Mouse (Mus musculus) testis, adult 2 months (tissue): ENCODE data around the gene Pde4d. TPM values are rescaled to one million over a fixed set of nuclear protein-coding genes. Genes with fewer than 3 reads are reported as not detected.

Experiments
- H3K27ac ChIP-seq: fragments of 200-500 bp; 2 replicates; pipeline ENCODE4 v1.5.1; 2012; ENCODE audit warnings: low read depth, low read length; ENCODE audit not compliant: control insufficient read depth, insufficient read depth
- H3K27me3 ChIP-seq: fragments of 200-500 bp; 2 replicates; pipeline ENCODE4 v1.6.1; 2012; ENCODE audit warnings: mild to moderate bottlenecking, low read length, moderate library complexity; ENCODE audit not compliant: control insufficient read depth, insufficient read depth
- H3K36me3 ChIP-seq: fragments of 200-500 bp; 2 replicates; pipeline ENCODE4 v1.6.1; 2012; ENCODE audit warnings: mild to moderate bottlenecking, low read length; ENCODE audit not compliant: control insufficient read depth, insufficient read depth
- H3K4me1 ChIP-seq: fragments of 200-500 bp; 2 replicates; pipeline ENCODE4 v1.6.1; 2012; ENCODE audit warnings: low read length; ENCODE audit not compliant: control insufficient read depth, insufficient read depth
- H3K4me3 ChIP-seq: fragments of 200-500 bp; 2 replicates; pipeline ENCODE4 v1.5.1; 2012; ENCODE audit warnings: low read depth, mild to moderate bottlenecking, low read length, moderate library complexity, mixed read lengths; ENCODE audit not compliant: control insufficient read depth
- CTCF ChIP-seq: fragments of 200-500 bp; IDR thresholded peaks from 2 replicates; pipeline ENCODE4 v1.5.1; 2012; ENCODE audit warnings: low read depth, mild to moderate bottlenecking, inconsistent platforms, low read length, moderate library complexity; ENCODE audit not compliant: control insufficient read depth, insufficient read depth, insufficient replicate concordance
- POLR2A ChIP-seq: fragments of 200-500 bp; IDR thresholded peaks from 2 replicates; pipeline ENCODE4 v1.6.1; 2012; ENCODE audit warnings: low read depth, mild to moderate bottlenecking, inconsistent platforms, low read length, moderate library complexity; ENCODE audit not compliant: control insufficient read depth
- polyA plus RNA-seq: library from polyadenylated mRNA; depleted of rRNA; stranded (reverse); fragments of >200 nt; gene quantifications from 2 replicates; pipeline ENCODE4 v1.2.3, GENCODE M21; 2012

Gene Pde4d
- polyA plus RNA-seq, 1 experiment, result 2.1 TPM

GRCm38 (mm10) chr13:109212788-109213473 lies 763.2 kb downstream of the Pde4d start:
- Histone ChIP-seq H3K27ac (no peak overlapping the region), H3K4me3 (peak overlapping the region; percentile 36), H3K36me3 (no peaks in the 10 kb centered on the region), H3K4me1 (peaks cover 5% of the 10 kb centered on the region), H3K27me3 (no peaks in the 10 kb centered on the region)
- TF ChIP-seq POLR2A, result no peak
- no peak for TF ChIP-seq CTCF

GRCm38 (mm10) chr13:109219019-109219725 lies 769.4 kb downstream of the Pde4d start:
- Histone ChIP-seq H3K27ac (no peak overlapping the region), H3K4me1 (no peaks in the 10 kb centered on the region; the same call in 1 of the 2 replicates), H3K27me3 (no peaks in the 10 kb centered on the region), H3K36me3 (no peaks in the 10 kb centered on the region), H3K4me3 (no peak overlapping the region)
- no peak for TF ChIP-seq POLR2A
- TF ChIP-seq CTCF, result no peak

DNA sequence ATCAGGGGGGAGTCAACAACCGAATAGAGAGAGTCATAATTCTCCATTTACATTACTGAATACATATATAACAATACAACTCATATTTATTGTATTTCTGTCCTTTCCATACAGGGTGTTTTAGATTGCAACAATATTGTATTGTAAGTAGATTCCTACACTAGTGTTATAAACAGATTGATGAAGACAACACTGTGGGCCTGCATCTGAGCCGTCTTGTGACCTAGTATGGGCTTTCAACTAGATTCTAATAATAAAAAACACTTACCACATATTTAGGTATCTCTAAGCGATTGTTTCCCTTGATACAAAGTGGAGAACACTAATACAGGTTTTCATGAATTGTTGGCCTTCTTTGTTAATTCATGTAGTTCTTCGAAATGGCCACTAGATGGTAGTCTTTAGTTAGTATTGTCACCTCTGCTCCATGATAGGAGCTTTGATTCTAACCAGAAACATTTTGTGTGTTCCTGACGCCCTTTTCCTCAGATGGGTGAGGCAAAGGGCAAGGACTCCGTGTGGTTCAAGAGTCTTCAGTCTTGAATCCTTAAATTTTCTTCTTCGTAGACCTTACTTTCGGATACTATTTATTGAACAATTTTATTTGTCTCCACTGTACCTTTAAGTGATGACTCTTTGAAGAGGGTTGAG lies 779.3 kb downstream of the Pde4d start:
- Histone ChIP-seq H3K36me3 (no peaks in the 10 kb centered on the region), H3K27ac (no peak overlapping the region), H3K4me1 (peaks cover 5% of the 10 kb centered on the region; the same call in 1 of the 2 replicates), H3K27me3 (no peaks in the 10 kb centered on the region), H3K4me3 (peak overlapping the region; percentile 74; the same call in 1 of the 2 replicates)
- peak; percentile 16; the same call in 1 of the 2 replicates for TF ChIP-seq CTCF
- no peak for TF ChIP-seq POLR2A

- Histone ChIP-seq H3K4me1 (peaks cover 5% of the 10 kb centered on the region; the same call in 1 of the 2 replicates), H3K27ac (no peak overlapping the region), H3K27me3 (no peaks in the 10 kb centered on the region), H3K36me3 (no peaks in the 10 kb centered on the region), H3K4me3 (peak overlapping the region; percentile 74)
- TF ChIP-seq POLR2A, result no peak
- no peak for TF ChIP-seq CTCF
Observed at GRCm38 (mm10) chr13:109229618-109230334, 780.0 kb downstream of the Pde4d start.

DNA sequence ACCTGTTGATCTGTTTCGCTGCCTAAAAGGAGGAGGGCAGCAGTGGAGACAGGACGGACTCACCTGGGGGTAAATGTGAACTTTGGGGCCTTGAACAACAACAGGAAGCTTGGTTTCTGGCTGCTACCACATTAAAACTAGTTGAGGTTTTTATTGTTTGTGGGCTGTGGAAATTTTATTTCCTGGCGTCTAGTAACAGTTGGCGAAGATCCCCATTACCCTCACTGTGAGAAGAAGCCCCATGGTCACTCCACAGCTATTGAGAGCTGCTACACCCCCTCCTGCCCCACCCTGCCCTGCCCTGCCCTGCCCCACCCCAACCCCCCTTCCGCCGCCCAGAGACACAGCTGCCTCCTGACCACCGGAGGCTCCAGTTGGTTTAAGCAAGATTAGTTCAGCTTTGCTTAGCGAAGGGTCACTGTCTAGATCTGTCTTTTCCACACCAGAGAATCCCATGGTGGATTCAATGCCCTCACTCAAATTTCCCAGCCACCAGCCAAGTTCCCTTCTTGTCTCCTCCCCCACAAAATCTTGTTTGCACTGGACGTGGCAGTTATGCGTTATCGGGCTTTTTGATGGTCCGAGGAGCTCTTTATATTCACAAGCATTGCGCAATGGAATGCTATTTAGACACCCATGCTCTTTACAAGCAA lies 780.7 kb downstream of the Pde4d start:
- Histone ChIP-seq H3K27me3 (no peaks in the 10 kb centered on the region), H3K4me1 (peaks cover 5% of the 10 kb centered on the region; the same call in 1 of the 2 replicates), H3K27ac (no peak overlapping the region), H3K36me3 (no peaks in the 10 kb centered on the region), H3K4me3 (no peak overlapping the region)
- TF ChIP-seq POLR2A, result no peak

- TF ChIP-seq CTCF, result no peak
- no peak for TF ChIP-seq POLR2A
- H3K4me1 ChIP-seq, result peaks cover 5% of the 10 kb centered on the region; the same call in 1 of the 2 replicates
- H3K4me3 ChIP-seq, result no peak overlapping the region
- H3K36me3 ChIP-seq, result no peaks in the 10 kb centered on the region
- H3K27me3 ChIP-seq, result no peaks in the 10 kb centered on the region
- H3K27ac ChIP-seq, result no peak overlapping the region
Observed at GRCm38 (mm10) chr13:109231848-109232460, 782.2 kb downstream of the Pde4d start.
